Comparison of ENCODE assay signal across 8 mouse cellular contexts in genomic region chr9:63803181-63803591, GRCm38 (mm10). TPM values are rescaled to one million over a fixed set of nuclear protein-coding genes. Genes with fewer than 3 reads are reported as not detected.
DNase-seq lines count a peak whose midpoint lies in the region; ATAC-seq lines count a peak whose summit lies in the region.

No protein-coding gene starts in this region.

- peak overlapping the region; percentile 40 for H3K4me2 ChIP-seq in heart, embryonic 12.5 days
- H3K4me2 ChIP-seq in intestine, embryonic 14.5 days (ENCODE audit: low read length), result peak overlapping the region; percentile 26

- no peak overlapping the region for H3K9ac ChIP-seq in heart, embryonic 12.5 days
- H3K9ac ChIP-seq in intestine, embryonic 14.5 days (ENCODE audit: low read length), result no peak overlapping the region

- peaks cover 31% of the 10 kb centered on the region for H3K4me1 ChIP-seq in heart, embryonic 12.5 days (replicated peaks)
- H3K4me1 ChIP-seq in intestine, embryonic 14.5 days (replicated peaks; ENCODE audit: control insufficient read depth, insufficient read depth, low read length), result peaks cover 13% of the 10 kb centered on the region

- intact Hi-C loops in heart, postnatal 14 days (cut with DNase I), result no loop called here

- H3K27ac ChIP-seq in heart, embryonic 12.5 days (ENCODE audit: poor library complexity, severe bottlenecking), result 0 out of 2 replicates have a peak overlapping the region, but pooled peaks have one; percentile 40
- H3K27ac ChIP-seq in intestine, embryonic 14.5 days (ENCODE audit: low read depth), result peak overlapping the region; percentile 39; the same call in 1 of the 2 replicates

- 9% methylated on average over 8 of the region's 8 CpGs for WGBS in heart, embryonic 12.5 days
- 9% methylated on average over 8 of the region's 8 CpGs for WGBS in intestine, embryonic 14.5 days

- no peaks in the 10 kb centered on the region for H3K36me3 ChIP-seq in heart, embryonic 12.5 days
- no peaks in the 10 kb centered on the region for H3K36me3 ChIP-seq in intestine, embryonic 14.5 days (ENCODE audit: control insufficient read depth, insufficient read depth, low read length)

- DNase-seq in heart, postnatal 14 days, result no peak
- peak; percentile 26 to 43 for DNase-seq in adrenal gland, postnatal 36 days
- peak; percentile 72 for DNase-seq in intestine, embryonic 14.5 days (ENCODE audit: low spot score)
- DNase-seq in lung, postnatal 4 days, result peak; percentile 32 to 38
- no peak for DNase-seq in gastrocnemius, postnatal 4 days (ENCODE audit: low spot score in 2 of 2)
- no peak for DNase-seq in ovary, postnatal 36 days (ENCODE audit: low spot score)
- no peak for DNase-seq in urinary bladder, postnatal 36 days (ENCODE audit: low spot score in 2 of 2)

- no peaks in the 10 kb centered on the region for H3K27me3 ChIP-seq in heart, embryonic 12.5 days (replicated peaks)
- H3K27me3 ChIP-seq in intestine, embryonic 14.5 days (replicated peaks; ENCODE audit: control insufficient read depth, insufficient read depth, low read length), result no peaks in the 10 kb centered on the region

- H3K4me3 ChIP-seq in heart, embryonic 12.5 days, result no peak overlapping the region
- no peak overlapping the region for H3K4me3 ChIP-seq in intestine, embryonic 14.5 days (ENCODE audit: low read depth, low read length)

- H3K9me3 ChIP-seq in heart, embryonic 12.5 days (replicated peaks), result no peaks in the 10 kb centered on the region
- H3K9me3 ChIP-seq in intestine, embryonic 14.5 days (ENCODE audit: control insufficient read depth, low read length), result no peaks in the 10 kb centered on the region

- ATAC-seq in heart, embryonic 12.5 days (ENCODE audit: insufficient number of reproducible peaks, low FRiP score), result no peak
- peak; percentile 68 for ATAC-seq in intestine, embryonic 14.5 days (replicated peaks; ENCODE audit: low FRiP score, low TSS enrichment, low read depth)

RNA-seq across cellular contexts. Expression of gene Smad3, which starts 45.4 kb away (rescaled TPM):
- polyA plus RNA-seq in heart, embryonic 12.5 days (2016; fragmentation: Nextera tagmentation; extraction: Ambion mirVana), result 17.0 and 18.9 TPM in 2 replicates
- total RNA-seq in heart, postnatal 14 days (2021), result 10 to 100 TPM; 13.2 to 14.8 TPM
- 10 to 100 TPM; 28.6 to 48.3 TPM for total RNA-seq in adrenal gland, postnatal 36 days (2021)
- polyA plus RNA-seq in intestine, embryonic 14.5 days (2014; fragmentation: Nextera tagmentation; extraction: Ambion mirVana), result 12.7 and 14.3 TPM in 2 replicates
- 10 to 100 TPM; 42.9 to 44.6 TPM for total RNA-seq in gastrocnemius, postnatal 4 days (2021)

Comparison
In these comparisons a context has a peak if more than half of its experiments do, and no peak if none do; other contexts are left out.
1. DNase-seq: peak in adrenal gland, postnatal 36 days (2 of 2), intestine, embryonic 14.5 days (single experiment) and lung, postnatal 4 days (2 of 2); none in heart, postnatal 14 days (0 of 2), gastrocnemius, postnatal 4 days (0 of 2), ovary, postnatal 36 days (single experiment) and urinary bladder, postnatal 36 days (0 of 2).